Mouse (Mus musculus) forebrain, embryonic 10.5 days (tissue): ENCODE results near the gene Aebp1. TPM values are rescaled to one million over a fixed set of nuclear protein-coding genes. Genes with fewer than 3 reads are reported as not detected.

Experiments
- DNase-seq: peaks from one replicate; pipeline ENCODE4 v3.0.0-alpha.2; 2017; ENCODE audit warnings: low spot score; ENCODE audit errors: extremely low spot score
- H3K27ac ChIP-seq: fragments of 300-500 bp; sonication (generic); 2 replicates; pipeline ENCODE4 v1.5.1; 2016; ENCODE audit warnings: mild to moderate bottlenecking
- H3K27me3 ChIP-seq: fragments of 300-500 bp; sonication (generic); 2 replicates; pipeline ENCODE4 v1.6.1; 2016; ENCODE audit warnings: mild to moderate bottlenecking; ENCODE audit not compliant: poor library complexity, severe bottlenecking
- H3K36me3 ChIP-seq: fragments of 300-500 bp; sonication (generic); replicated peaks from 2 replicates; pipeline ENCODE4 v1.6.1; 2016; ENCODE audit warnings: mild to moderate bottlenecking, moderate library complexity
- H3K4me1 ChIP-seq: fragments of 300-500 bp; sonication (generic); 2 replicates; pipeline ENCODE4 v1.6.1; 2016
- H3K4me3 ChIP-seq: fragments of 300-500 bp; sonication (generic); 2 replicates; pipeline ENCODE4 v1.5.1; 2016; ENCODE audit warnings: mild to moderate bottlenecking, moderate library complexity
- H3K9me3 ChIP-seq: fragments of 300-500 bp; sonication (generic); 2 replicates; pipeline ENCODE4 v1.6.1; 2016; ENCODE audit warnings: mild to moderate bottlenecking, moderate library complexity
- whole genome bisulfite sequencing: fragments of 180-500 bp; shearing (Covaris S2); methylation state at CpG from one replicate; pipeline ENCODE4 v1.1.7; 2016; 5-methylcytosine and 5-hydroxymethylcytosine counted together
- polyA plus RNA-seq: library from polyadenylated mRNA; unstranded; fragments of >200 nt; fragmentation: Nextera tagmentation; extraction: Ambion mirVana; gene quantifications from 2 replicates; pipeline ENCODE4 v1.2.1, GENCODE M21; 2016

The Aebp1 gene
- polyA plus RNA-seq: 8.0 and 8.8 TPM in 2 replicates

DNA sequence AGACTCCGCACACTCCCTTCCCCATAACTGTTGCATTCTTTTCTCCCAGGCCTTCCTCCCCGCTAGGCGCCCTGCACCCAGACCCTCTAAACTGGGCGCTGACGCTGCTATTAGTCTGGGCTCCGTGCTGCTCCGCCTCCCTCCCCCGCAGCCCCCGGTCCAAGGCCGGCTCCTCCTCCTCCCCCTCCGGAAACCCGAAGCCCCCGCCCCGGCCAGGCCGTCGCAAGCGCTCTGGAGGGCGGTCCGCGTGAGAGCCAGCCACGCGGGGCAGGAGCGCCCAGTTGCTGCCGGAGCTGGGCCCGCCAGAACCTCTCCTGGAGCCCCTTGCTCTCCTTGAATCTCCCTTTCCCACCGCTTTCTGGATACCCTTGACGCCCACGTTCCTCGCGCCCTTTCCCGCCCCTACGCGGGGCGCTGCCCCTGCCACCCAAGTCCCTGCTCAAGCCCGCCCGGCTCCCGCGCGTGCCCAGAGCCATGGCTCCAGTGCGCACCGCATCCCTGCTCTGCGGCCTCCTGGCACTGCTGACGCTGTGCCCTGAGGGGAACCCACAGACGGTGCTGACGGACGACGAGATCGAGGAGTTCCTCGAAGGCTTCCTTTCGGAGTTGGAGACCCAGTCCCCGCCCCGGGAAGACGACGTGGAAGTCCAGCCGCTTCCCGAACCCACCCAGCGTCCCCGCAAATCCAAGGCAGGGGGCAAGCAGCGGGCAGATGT lies at the start of gene Aebp1:
TSS of gene Aebp1 (plus strand) at position 270 of the 716 bp plus-strand sequence.
- Histone ChIP-seq H3K36me3 (no peaks in the 10 kb centered on the region), H3K4me1 (peaks cover 24% of the 10 kb centered on the region), H3K27ac (peak within 1 kb of the TSS; percentile 53), H3K4me3 (peak within 1 kb of the TSS; percentile 51), H3K9me3 (0 out of 2 replicates have a peak, but pooled peaks cover 6% of the 10 kb centered on the region), H3K27me3 (peaks cover 51% of the 10 kb centered on the region)
- 4% methylated on average over 58 of the region's 59 CpGs for WGBS
- no peak for DNase-seq

DNA sequence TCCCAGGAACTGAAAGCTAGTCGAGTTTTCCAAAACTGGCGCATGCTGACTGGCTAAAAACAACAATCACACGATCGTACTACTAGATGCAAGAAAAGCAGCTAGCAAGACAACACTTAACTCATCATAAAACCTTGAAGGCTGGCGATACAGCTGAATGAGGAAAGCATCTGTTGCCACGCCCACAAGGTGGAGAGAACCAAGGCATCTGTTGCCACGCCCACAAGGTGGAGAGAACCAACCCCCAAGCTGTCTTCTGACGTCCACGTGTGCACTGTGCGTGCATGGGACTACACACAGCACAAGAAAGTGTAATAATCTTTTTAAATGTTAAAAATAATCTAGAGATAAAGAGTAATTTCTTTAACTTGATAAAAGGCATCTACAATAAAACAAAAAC lies 48.4 kb upstream of the Aebp1 start:
- H3K27me3 ChIP-seq: no peaks in the 10 kb centered on the region
- 85% methylated on average over 10 of the region's 10 CpGs for WGBS
- no peak overlapping the region for H3K4me3 ChIP-seq
- H3K27ac ChIP-seq: no peak overlapping the region
- 0 out of 2 replicates have a peak, but pooled peaks cover 6% of the 10 kb centered on the region for H3K9me3 ChIP-seq
- H3K4me1 ChIP-seq: no peaks in the 10 kb centered on the region
- H3K36me3 ChIP-seq: no peaks in the 10 kb centered on the region
- no peak for DNase-seq

DNA sequence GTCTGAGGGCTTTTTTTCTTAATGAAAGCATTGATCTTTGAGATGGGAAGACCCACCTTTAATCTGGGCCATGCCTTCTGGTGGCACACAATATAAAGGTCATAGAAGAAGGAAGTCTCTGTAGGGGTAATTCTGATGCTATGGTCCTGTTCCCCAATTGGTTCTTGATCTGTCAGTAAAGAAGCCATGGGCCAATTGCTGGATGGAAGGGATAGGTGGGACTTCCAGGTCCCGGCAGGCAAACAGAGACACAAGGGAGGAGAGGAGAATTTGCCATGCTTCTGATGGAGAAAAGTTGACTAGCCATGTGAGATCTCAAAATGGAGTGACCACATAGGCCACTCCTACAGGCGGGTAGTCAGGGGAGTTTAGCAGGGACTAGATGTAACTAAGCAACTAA lies 42.5 kb upstream of the Aebp1 start:
- no peak for DNase-seq
- no peaks in the 10 kb centered on the region for H3K36me3 ChIP-seq
- no peaks in the 10 kb centered on the region for H3K27me3 ChIP-seq
- H3K9me3 ChIP-seq: no peaks in the 10 kb centered on the region
- H3K27ac ChIP-seq: no peak overlapping the region
- no peak overlapping the region for H3K4me3 ChIP-seq
- 67% methylated on average over 2 of the region's 2 CpGs for WGBS
- no peaks in the 10 kb centered on the region for H3K4me1 ChIP-seq

DNA sequence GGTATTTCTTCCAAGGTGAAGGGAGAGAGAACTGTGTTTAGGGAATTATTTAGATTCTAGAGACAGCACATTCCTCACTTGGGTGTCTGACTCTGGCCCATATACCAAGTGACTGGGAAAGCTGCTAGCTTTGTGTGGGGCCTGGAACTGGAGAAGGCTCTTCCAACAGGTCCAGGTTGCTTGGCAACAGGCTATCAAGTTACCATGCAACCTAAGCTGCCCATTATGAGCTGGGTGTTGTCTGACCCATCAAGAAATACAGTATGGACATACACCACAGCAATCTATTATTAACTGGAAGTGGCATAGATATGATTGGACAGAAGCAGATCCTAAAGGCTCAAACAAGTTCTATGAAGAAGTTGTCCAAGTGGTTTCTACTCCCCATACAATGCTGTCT lies 36.3 kb upstream of the Aebp1 start:
- DNase-seq: no peak
- H3K4me1 ChIP-seq: no peaks in the 10 kb centered on the region
- peaks cover 24% of the 10 kb centered on the region for H3K36me3 ChIP-seq
- H3K4me3 ChIP-seq: no peak overlapping the region
- no peak overlapping the region for H3K27ac ChIP-seq
- H3K9me3 ChIP-seq: no peaks in the 10 kb centered on the region
- no peaks in the 10 kb centered on the region for H3K27me3 ChIP-seq

DNA sequence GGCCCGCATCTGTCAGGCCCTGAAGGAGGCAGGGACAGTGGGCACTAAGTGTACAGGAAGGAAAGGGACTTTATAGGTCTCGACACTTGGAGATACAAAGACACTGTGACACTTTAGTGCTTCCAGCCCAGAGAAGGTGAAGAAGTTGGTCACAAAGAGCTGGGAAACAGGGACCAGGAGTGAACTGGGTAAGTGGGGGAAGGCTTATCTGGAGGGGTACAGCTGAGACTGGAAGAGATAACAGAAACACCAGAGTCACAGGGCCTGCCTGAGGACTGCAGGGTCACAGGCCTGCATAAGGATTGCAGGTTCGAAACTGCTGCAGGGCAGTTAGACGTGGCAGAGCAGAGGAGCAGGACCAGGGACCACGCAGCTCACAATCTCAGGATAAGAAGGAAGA lies 33.8 kb upstream of the Aebp1 start:
- Histone ChIP-seq H3K36me3 (peaks cover 46% of the 10 kb centered on the region), H3K4me1 (no peaks in the 10 kb centered on the region), H3K9me3 (no peaks in the 10 kb centered on the region), H3K4me3 (no peak overlapping the region), H3K27ac (no peak overlapping the region), H3K27me3 (no peaks in the 10 kb centered on the region)
- WGBS: 89% methylated on average over 5 of the region's 5 CpGs
- no peak for DNase-seq

DNA sequence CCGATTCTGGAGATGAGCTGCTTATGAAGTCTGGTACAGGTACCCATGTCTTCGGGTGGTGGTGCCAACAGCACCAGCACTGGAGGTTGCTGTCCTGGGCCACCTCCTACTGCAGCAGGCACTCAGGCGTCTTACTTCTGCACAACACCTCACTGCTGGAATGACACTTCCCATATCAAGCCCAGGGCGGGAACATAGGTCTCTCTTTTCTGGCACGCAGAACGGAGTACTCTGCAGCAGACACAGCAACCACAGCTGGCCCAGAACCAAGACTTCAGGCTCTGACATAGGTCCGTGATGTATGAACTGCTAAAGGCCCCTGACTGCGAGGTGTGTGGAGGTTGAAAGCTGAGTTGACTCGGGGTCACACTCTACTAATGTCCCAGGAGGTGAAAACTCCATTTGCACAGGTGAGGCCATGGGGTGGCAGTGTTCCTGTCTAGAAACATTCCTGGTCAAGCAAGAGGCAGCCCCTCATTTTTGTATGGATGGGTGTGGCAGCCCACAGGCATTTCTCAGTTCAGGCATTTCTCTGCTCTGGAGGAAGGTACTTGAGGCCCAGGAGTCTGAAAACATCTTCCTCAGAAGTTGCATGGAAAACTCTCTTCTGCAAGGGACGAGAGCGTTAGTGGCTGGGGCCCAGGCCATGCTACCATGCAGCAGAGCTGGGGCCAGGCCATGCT lies 33.1 kb upstream of the Aebp1 start:
- Histone ChIP-seq H3K27ac (no peak overlapping the region), H3K4me3 (no peak overlapping the region), H3K27me3 (no peaks in the 10 kb centered on the region), H3K9me3 (no peaks in the 10 kb centered on the region), H3K36me3 (peaks cover 54% of the 10 kb centered on the region), H3K4me1 (no peaks in the 10 kb centered on the region)
- 93% methylated on average over 11 of the region's 11 CpGs for WGBS
- DNase-seq: no peak

DNA sequence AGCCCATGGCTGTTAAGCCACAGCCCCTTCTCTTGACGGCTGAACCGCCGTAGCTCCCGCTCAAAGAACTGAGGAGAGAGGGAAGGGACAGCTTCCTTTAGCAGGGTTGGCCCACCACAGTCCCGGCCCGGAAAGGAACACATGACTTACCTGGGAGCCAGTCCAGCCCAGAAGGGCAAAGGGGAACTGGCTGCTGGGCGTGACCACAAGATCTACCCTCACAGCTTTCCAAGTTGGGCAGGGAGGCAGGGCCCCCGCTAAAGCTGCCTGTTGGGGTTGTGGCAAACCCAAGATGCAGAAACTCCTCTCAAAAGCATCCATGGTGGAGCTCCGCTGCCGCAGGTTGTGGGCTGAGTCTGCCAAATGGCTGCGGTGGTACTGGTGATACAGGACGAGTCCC lies 32.4 kb upstream of the Aebp1 start:
- no peaks in the 10 kb centered on the region for H3K9me3 ChIP-seq
- no peaks in the 10 kb centered on the region for H3K4me1 ChIP-seq
- no peaks in the 10 kb centered on the region for H3K27me3 ChIP-seq
- 94% methylated on average over 12 of the region's 12 CpGs for WGBS
- no peak overlapping the region for H3K4me3 ChIP-seq
- H3K36me3 ChIP-seq: peaks cover 60% of the 10 kb centered on the region
- H3K27ac ChIP-seq: no peak overlapping the region
- DNase-seq: no peak

DNA sequence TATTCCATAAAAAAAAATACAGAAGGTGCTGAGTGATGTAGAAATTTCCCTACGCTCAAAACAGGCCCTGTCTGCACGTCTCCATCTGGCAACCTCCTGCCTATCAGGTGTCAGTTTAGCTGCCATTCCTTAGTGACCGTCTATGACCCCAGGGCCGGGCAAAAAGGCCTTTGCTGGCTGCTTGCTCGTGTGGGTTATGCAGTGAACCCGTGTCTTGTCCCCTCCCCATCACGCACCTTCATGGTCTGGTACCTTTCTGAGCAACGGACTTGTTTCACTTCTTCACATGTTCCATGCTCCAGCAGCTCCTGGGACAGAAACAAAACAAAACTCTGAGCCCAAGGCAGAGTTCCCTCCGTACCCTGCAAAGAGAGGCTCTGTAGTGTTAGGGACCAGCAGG lies 27.2 kb upstream of the Aebp1 start:
- Histone ChIP-seq H3K4me1 (peaks cover 17% of the 10 kb centered on the region), H3K36me3 (peaks cover 52% of the 10 kb centered on the region), H3K27me3 (peaks cover 8% of the 10 kb centered on the region; the same call in 1 of the 2 replicates), H3K27ac (no peak overlapping the region), H3K9me3 (no peaks in the 10 kb centered on the region), H3K4me3 (no peak overlapping the region)
- WGBS: 92% methylated on average over 9 of the region's 9 CpGs
- DNase-seq: no peak

DNA sequence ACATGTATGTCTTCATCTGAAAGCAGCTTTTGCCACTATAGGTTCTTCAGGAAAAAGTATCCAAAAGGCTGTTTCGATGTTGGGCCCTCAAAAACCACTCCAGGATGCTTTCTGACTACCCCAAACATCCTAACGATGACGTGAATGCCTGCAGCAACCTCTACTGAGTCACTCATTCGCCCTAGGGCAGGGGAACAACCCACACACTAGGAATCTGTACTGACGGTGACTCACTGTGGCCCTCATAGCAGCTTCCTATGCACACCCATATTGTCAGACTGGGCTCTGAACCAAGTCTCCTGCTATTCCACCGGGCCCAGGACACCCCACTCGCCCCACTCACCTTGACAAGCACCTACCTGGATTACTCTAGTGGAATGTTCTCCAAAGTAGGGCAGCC lies 26.7 kb upstream of the Aebp1 start:
- WGBS: 92% methylated on average over 7 of the region's 7 CpGs
- peaks cover 47% of the 10 kb centered on the region for H3K36me3 ChIP-seq
- no peak overlapping the region for H3K27ac ChIP-seq

DNA sequence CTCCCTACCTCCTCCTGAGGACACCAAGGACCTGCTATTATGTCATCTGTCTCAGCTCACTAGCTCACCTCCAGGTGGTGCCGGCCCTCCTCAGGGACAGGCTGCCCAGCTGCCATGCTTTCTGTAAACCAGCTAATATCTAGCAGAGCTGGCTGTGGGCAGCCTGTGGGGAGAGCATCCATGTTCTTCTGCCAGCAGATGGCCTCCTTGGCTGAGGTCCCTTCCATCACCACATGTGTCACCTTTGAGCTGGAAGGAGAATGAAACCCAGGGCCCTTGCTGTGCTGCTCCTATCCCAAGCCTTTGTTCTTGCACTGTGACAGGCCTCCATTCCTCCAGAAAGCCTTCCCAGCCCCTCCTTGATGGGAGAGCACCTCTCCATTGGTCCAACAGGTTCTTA lies 25.6 kb upstream of the Aebp1 start:
- no peak overlapping the region for H3K27ac ChIP-seq
- peak overlapping the region; percentile 10; the same call in 1 of the 2 replicates for H3K4me3 ChIP-seq
- H3K4me1 ChIP-seq: peaks cover 23% of the 10 kb centered on the region
- peaks cover 8% of the 10 kb centered on the region; the same call in 1 of the 2 replicates for H3K27me3 ChIP-seq
- peaks cover 39% of the 10 kb centered on the region for H3K36me3 ChIP-seq
- H3K9me3 ChIP-seq: no peaks in the 10 kb centered on the region; the same call in 1 of the 2 replicates
- WGBS: 74% methylated on average over 1 of the region's 1 CpGs
- DNase-seq: no peak

More for the DNA sequence above, 26.7 kb upstream of the Aebp1 start:
- Histone ChIP-seq H3K9me3 (no peaks in the 10 kb centered on the region), H3K27me3 (peaks cover 8% of the 10 kb centered on the region; the same call in 1 of the 2 replicates), H3K4me3 (no peak overlapping the region), H3K4me1 (peaks cover 20% of the 10 kb centered on the region)
- no peak for DNase-seq

DNA sequence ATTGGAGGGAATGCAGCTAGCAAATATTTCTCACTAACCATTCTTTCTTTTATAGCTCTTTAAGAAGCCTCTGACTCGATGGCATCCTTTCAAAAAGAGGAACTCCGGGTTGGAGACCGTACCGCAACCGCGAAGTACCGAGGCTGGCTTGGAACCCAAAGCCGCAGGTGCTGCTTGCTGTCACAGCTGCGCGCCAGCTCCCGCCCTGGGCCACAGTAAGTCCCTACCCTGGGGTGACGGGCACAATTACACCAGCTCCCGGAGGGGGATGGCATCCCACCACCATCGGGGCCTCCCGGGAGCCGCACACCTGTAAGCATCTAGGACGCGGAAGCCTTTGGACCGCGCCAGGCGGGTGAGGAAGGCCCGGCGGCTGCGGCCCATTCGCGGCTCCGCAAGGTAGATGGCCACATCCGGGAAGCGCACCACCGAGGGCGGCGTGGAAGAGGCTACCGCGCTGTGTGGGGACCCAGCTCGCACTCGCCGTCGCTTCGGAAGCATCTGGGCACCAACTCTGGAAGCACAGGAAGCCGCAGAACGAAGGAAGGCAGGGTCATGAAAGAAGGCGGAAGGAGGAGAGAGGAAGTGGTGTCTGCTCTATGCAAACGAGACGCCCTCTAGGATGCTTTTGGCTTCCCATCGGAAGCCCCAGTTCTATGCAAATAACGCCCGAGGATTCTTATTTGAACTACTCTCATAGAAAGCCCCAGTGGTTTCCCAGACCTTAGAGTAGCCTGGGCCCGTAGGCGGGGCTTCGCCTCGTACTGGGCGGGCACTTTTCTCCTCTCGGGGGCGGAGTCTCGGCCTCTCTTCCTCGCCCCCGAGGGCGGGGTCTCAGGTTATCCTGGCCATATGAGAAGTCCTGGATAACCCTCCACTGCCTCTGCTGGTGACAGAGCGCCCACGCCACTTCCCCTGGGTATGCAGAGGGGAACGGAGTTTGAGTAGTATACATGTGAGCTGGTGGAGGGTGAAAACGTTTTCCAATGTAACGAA lies 24.2 kb upstream of the Aebp1 start, which contains the start of gene Polm:
TSS of gene Polm (minus strand) at position 766 of the 996 bp plus-strand sequence.
- Histone ChIP-seq H3K27me3 (peaks cover 8% of the 10 kb centered on the region; the same call in 1 of the 2 replicates), H3K36me3 (peaks cover 26% of the 10 kb centered on the region), H3K9me3 (no peaks in the 10 kb centered on the region; the same call in 1 of the 2 replicates), H3K27ac (peak within 1 kb of the TSS; percentile 85), H3K4me1 (peaks cover 23% of the 10 kb centered on the region), H3K4me3 (peak within 1 kb of the TSS; percentile 74)
- under 1% methylated on average over 63 of the region's 63 CpGs for WGBS
- DNase-seq: peak; percentile 89

DNA sequence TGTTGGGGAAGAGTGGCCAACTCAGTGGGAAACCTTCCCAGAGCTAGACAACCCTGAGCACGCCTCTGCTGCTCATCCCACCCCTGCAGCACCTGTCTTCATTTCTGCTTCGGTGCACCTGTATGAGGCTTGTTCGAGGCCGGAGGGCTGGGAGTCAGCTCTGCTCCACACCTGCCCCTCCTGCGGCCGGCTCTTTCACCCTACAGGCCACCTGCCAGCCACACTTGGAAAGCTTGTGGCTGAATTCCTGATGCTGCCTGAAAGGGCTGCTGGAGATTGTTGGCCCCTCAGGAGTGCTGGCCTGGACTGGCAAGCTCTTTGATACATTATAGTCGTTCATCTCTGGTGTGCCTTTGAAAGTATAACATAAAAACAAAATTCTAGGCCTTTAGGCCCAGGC lies 21.4 kb upstream of the Aebp1 start:
- Histone ChIP-seq H3K4me1 (peaks cover 23% of the 10 kb centered on the region), H3K36me3 (peaks cover under 1% of the 10 kb centered on the region), H3K9me3 (peaks cover 5% of the 10 kb centered on the region; the same call in 1 of the 2 replicates), H3K27me3 (peaks cover 8% of the 10 kb centered on the region; the same call in 1 of the 2 replicates), H3K27ac (no peak overlapping the region), H3K4me3 (no peak overlapping the region)
- 84% methylated on average over 7 of the region's 7 CpGs for WGBS
- no peak for DNase-seq
